Comparison of ENCODE assay signal across 28 mouse cellular contexts in the genomic region with DNA sequence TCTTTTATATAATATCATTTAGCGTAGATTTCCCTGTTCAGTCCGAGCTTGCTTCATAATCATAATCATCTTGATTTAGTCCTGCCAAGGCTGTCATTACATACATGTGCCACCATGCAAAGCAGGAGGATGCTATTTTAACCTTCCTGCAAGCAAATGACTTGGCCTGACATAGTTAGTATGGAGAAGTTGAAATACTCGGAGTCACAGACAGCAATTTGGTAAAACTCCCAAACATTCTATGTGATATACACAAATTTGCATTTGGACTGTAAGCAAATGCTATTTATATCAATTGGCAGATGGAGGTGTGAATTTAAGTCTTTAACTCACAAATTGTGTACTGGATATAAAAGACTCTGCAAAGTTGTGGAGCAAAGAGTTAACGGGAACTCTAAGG.
A peak's percentile ranks its signal among the peaks of the same experiment; 100 is the strongest.
DNase-seq lines count a peak whose midpoint lies in the region; ATAC-seq and TF ChIP-seq lines count a peak whose summit lies in the region.
"Had no signal": no experiment of that assay in that cellular context is flagged by ENCODE, and none has a peak within 500 bp of the region (broad histone marks: within the 10 kb centered on the region; RNA-seq: fewer than 3 reads in every experiment).

No protein-coding gene starts in this region.

- TF ChIP-seq CTCF in layer of hippocampus, adult 2 months (conservative IDR thresholded peaks at IDR 0.05), result 0 out of 2 replicates have a peak, but pooled peaks have one; percentile 5

- no peak overlapping the region for H3K4me3 ChIP-seq in forebrain, embryonic 14.5 days (ENCODE audit: low read depth, low read length)
- H3K4me3 ChIP-seq in forebrain, embryonic 10.5 days, result no peak overlapping the region
- no peak overlapping the region for H3K4me3 ChIP-seq in layer of hippocampus, adult 2 months
- no peak overlapping the region for H3K4me3 ChIP-seq in forebrain, embryonic 16.5 days (replicated peaks; ENCODE audit: low read length)
- H3K4me3 ChIP-seq: embryonic facial prominence, embryonic 12.5 days; embryonic facial prominence, embryonic 15.5 days; heart, embryonic 12.5 days; heart, embryonic 15.5 days had no signal

- no peaks in the 10 kb centered on the region for H3K9me3 ChIP-seq in forebrain, embryonic 14.5 days (replicated peaks; ENCODE audit: control insufficient read depth, low read length)
- no peaks in the 10 kb centered on the region for H3K9me3 ChIP-seq in forebrain, embryonic 10.5 days
- H3K9me3 ChIP-seq in forebrain, embryonic 16.5 days (ENCODE audit: control insufficient read depth, low read length), result no peaks in the 10 kb centered on the region
- H3K9me3 ChIP-seq: embryonic facial prominence, embryonic 12.5 days; embryonic facial prominence, embryonic 15.5 days; G1E; heart, embryonic 12.5 days; heart, embryonic 15.5 days had no signal

- H3K36me3 ChIP-seq in forebrain, embryonic 14.5 days (ENCODE audit: control insufficient read depth, insufficient read depth, low read length), result no peaks in the 10 kb centered on the region
- H3K36me3 ChIP-seq in forebrain, embryonic 10.5 days (replicated peaks), result no peaks in the 10 kb centered on the region
- H3K36me3 ChIP-seq in forebrain, embryonic 16.5 days (ENCODE audit: control insufficient read depth, insufficient read depth), result no peaks in the 10 kb centered on the region
- H3K36me3 ChIP-seq: embryonic facial prominence, embryonic 12.5 days; embryonic facial prominence, embryonic 15.5 days; G1E; heart, embryonic 12.5 days; heart, embryonic 15.5 days had no signal

- 85% methylated on average over 4 of the region's 4 CpGs for WGBS in forebrain, embryonic 14.5 days
- WGBS in forebrain, embryonic 10.5 days, result 95% methylated on average over 4 of the region's 4 CpGs
- WGBS in forebrain, embryonic 16.5 days, result 67% methylated on average over 4 of the region's 4 CpGs

- no peak for ATAC-seq in forebrain, embryonic 14.5 days
- ATAC-seq in forebrain, embryonic 16.5 days, result peak; percentile 70
- no peak for ATAC-seq in inflammation-experienced regulatory T-cells, adult 6 months
- ATAC-seq: hindbrain, postnatal 0 days; intestine, postnatal 0 days; Patski had no signal

- H3K4me2 ChIP-seq in forebrain, embryonic 14.5 days (ENCODE audit: low read length), result no peak overlapping the region
- H3K4me2 ChIP-seq in forebrain, embryonic 16.5 days (ENCODE audit: low read length), result no peak overlapping the region
- H3K4me2 ChIP-seq: embryonic facial prominence, embryonic 12.5 days; embryonic facial prominence, embryonic 15.5 days; heart, embryonic 12.5 days; heart, embryonic 15.5 days; hindbrain, embryonic 14.5 days had no signal

- H3K27me3 ChIP-seq in forebrain, embryonic 14.5 days (replicated peaks; ENCODE audit: control insufficient read depth, insufficient read depth, low read length), result no peaks in the 10 kb centered on the region
- no peaks in the 10 kb centered on the region for H3K27me3 ChIP-seq in forebrain, embryonic 10.5 days (ENCODE audit: poor library complexity, severe bottlenecking)
- H3K27me3 ChIP-seq in forebrain, embryonic 16.5 days (replicated peaks; ENCODE audit: control insufficient read depth, insufficient read depth, low read length), result no peaks in the 10 kb centered on the region
- H3K27me3 ChIP-seq: CH12.LX; embryonic facial prominence, embryonic 12.5 days; embryonic facial prominence, embryonic 15.5 days; heart, embryonic 12.5 days; heart, embryonic 15.5 days; Patski had no signal

- no peak overlapping the region for H3K9ac ChIP-seq in forebrain, embryonic 14.5 days (ENCODE audit: low read length)
- no peak overlapping the region for H3K9ac ChIP-seq in forebrain, embryonic 16.5 days (replicated peaks; ENCODE audit: low read depth, low read length)
- H3K9ac ChIP-seq: embryonic facial prominence, embryonic 12.5 days; embryonic facial prominence, embryonic 15.5 days; heart, embryonic 12.5 days; heart, embryonic 15.5 days; hindbrain, embryonic 14.5 days had no signal

- H3K4me1 ChIP-seq in forebrain, embryonic 14.5 days (ENCODE audit: control insufficient read depth, insufficient read depth, low read length), result no peaks in the 10 kb centered on the region
- no peaks in the 10 kb centered on the region for H3K4me1 ChIP-seq in forebrain, embryonic 10.5 days
- no peaks in the 10 kb centered on the region for H3K4me1 ChIP-seq in forebrain, embryonic 16.5 days (replicated peaks; ENCODE audit: control insufficient read depth, insufficient read depth, low read length)
- H3K4me1 ChIP-seq: embryonic facial prominence, embryonic 12.5 days; embryonic facial prominence, embryonic 15.5 days; heart, embryonic 12.5 days; heart, embryonic 15.5 days had no signal

- peak; percentile 28 for DNase-seq in forebrain, embryonic 14.5 days (ENCODE audit: low spot score)
- DNase-seq in forebrain, embryonic 10.5 days (ENCODE audit: extremely low spot score, low spot score), result no peak
- DNase-seq in layer of hippocampus, adult 2 months (ENCODE audit: low spot score in 2 of 2), result no peak
- no peak for DNase-seq in layer of hippocampus, postnatal 10 days (ENCODE audit: low spot score in 2 of 2)
- DNase-seq in heart, postnatal 4 days, result no peak
- DNase-seq: adrenal gland, postnatal 10 days; adrenal gland, postnatal 36 days; B cell, adult 2 months; cerebellum, adult 18-20 months; cerebellum, adult 9-10 months; cerebellum, postnatal 14 days; gastrocnemius, postnatal 25 days; heart, adult 18-20 months; heart, postnatal 10 days; heart, postnatal 36 days; kidney, adult 2 months had no signal

- H3K27ac ChIP-seq in forebrain, embryonic 14.5 days (ENCODE audit: low read depth, low read length), result no peak overlapping the region
- H3K27ac ChIP-seq in forebrain, embryonic 10.5 days, result no peak overlapping the region
- no peak overlapping the region for H3K27ac ChIP-seq in layer of hippocampus, adult 2 months
- H3K27ac ChIP-seq in forebrain, embryonic 16.5 days (ENCODE audit: low read length), result no peak overlapping the region
- H3K27ac ChIP-seq: embryonic facial prominence, embryonic 12.5 days; embryonic facial prominence, embryonic 15.5 days; heart, embryonic 15.5 days; hindbrain, embryonic 14.5 days; hindbrain, postnatal 0 days had no signal
